ENCODE assay signal across 7 mouse cellular contexts in the genomic region with DNA sequence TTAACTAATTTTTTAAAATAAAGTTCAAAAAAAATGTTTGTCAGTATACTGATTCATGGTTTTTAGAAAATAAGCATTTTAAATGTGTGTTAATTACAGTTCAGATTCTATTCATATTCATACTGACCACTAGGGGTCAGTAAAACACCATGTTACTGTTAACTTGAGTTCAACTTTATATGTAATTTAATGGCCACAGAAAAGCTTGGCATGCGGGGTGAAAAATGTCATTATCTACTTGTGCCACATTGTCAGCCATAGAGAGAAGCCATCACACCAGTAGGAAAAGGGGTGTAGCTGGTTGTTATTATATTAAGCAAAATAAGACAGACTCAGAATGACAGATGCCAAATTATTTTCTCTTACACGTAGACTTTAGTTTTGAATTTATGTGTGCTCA. TPM values are rescaled to one million over a fixed set of nuclear protein-coding genes. Genes with fewer than 3 reads are reported as not detected.
DNase-seq lines count a peak whose midpoint lies in the region; ATAC-seq and TF ChIP-seq lines count a peak whose summit lies in the region.
"Not testable (repeated sequence)": the region's sequence is repeated elsewhere in the genome, so short reads cannot be mapped to it uniquely, and the experiment has no call there.

No protein-coding gene starts in this region.

- intact Hi-C loops in heart, adult 2 months (cut with DNase I) = not testable (repeated sequence)

- H3K9me3 ChIP-seq in forebrain, embryonic 14.5 days (replicated peaks; ENCODE audit: control insufficient read depth, low read length); kidney, postnatal 0 days (replicated peaks; ENCODE audit: low read length); lung, embryonic 14.5 days (ENCODE audit: low read depth, low read length): not testable (repeated sequence)

- peak; percentile 65 for ATAC-seq in activated CD4-positive, CD25-positive, alpha-beta regulatory T cell, adult 4 months
- ATAC-seq in forebrain, embryonic 14.5 days = 0 out of 2 replicates have a peak, but pooled peaks have one; percentile 7
- ATAC-seq in kidney, postnatal 0 days (replicated peaks; ENCODE audit: low FRiP score, low read depth); lung, embryonic 14.5 days (ENCODE audit: insufficient read depth): not testable (repeated sequence)
- ATAC-seq in megakaryocyte-erythroid progenitor cell, adult 5-6 weeks (replicated peaks; ENCODE audit: low FRiP score, low TSS enrichment, poor library complexity, severe bottlenecking) = peak; percentile 96
- peak; percentile 77; the same call in 1 of the 2 replicates for ATAC-seq in neutrophil, adult 5-6 weeks (ENCODE audit: extremely low read depth, insufficient number of reproducible peaks, low FRiP score, poor library complexity, severe bottlenecking)

- H3K36me3 ChIP-seq in forebrain, embryonic 14.5 days (ENCODE audit: control insufficient read depth, insufficient read depth, low read length); heart, adult 2 months (ENCODE audit: control insufficient read depth, insufficient read depth, low read length); kidney, postnatal 0 days (ENCODE audit: insufficient read depth, low read length); lung, embryonic 14.5 days (ENCODE audit: insufficient read depth): not testable (repeated sequence)

- TF ChIP-seq EP300 in heart, adult 2 months (IDR thresholded peaks at IDR 0.05; ENCODE audit: insufficient read depth, low read depth, low read length) = not testable (repeated sequence)

- not testable (repeated sequence) for TF ChIP-seq POLR2A in heart, adult 2 months (IDR thresholded peaks at IDR 0.05; ENCODE audit: insufficient read depth, low read depth, low read length)

- not testable (repeated sequence) for DNase-seq in forebrain, embryonic 14.5 days (ENCODE audit: low spot score); heart, adult 2 months; kidney, postnatal 0 days (ENCODE audit: low spot score); lung, embryonic 14.5 days

- not testable (repeated sequence) for H3K4me2 ChIP-seq in forebrain, embryonic 14.5 days (ENCODE audit: low read length); kidney, postnatal 0 days (ENCODE audit: low read length); lung, embryonic 14.5 days

- TF ChIP-seq CTCF in heart, adult 2 months (IDR thresholded peaks at IDR 0.05) = peak; percentile 38
- 0 out of 2 replicates have a peak, but pooled peaks have one; percentile 15 for TF ChIP-seq CTCF in kidney, postnatal 0 days (IDR thresholded peaks at IDR 0.05; ENCODE audit: low read depth)
- TF ChIP-seq CTCF in lung, embryonic 14.5 days (IDR thresholded peaks at IDR 0.05; ENCODE audit: low read depth) = 0 out of 2 replicates have a peak, but pooled peaks have one; percentile 4

- H3K9ac ChIP-seq in forebrain, embryonic 14.5 days (ENCODE audit: low read length); heart, adult 2 months (ENCODE audit: low read depth, low read length); kidney, postnatal 0 days (ENCODE audit: low read depth, low read length); lung, embryonic 14.5 days: not testable (repeated sequence)

- not testable (repeated sequence) for H3K27ac ChIP-seq in forebrain, embryonic 14.5 days (ENCODE audit: low read depth, low read length); heart, adult 2 months; kidney, postnatal 0 days; lung, embryonic 14.5 days (ENCODE audit: low read depth)

- WGBS in forebrain, embryonic 14.5 days = 76% methylated on average over 1 of the region's 2 CpGs
- WGBS in heart, adult 2 months = 67% methylated on average over 1 of the region's 2 CpGs
- 66% methylated on average over 1 of the region's 2 CpGs for WGBS in kidney, postnatal 0 days
- WGBS in lung, embryonic 14.5 days = 70% methylated on average over 1 of the region's 2 CpGs

- H3K79me2 ChIP-seq in heart, adult 2 months (replicated peaks; ENCODE audit: control insufficient read depth, insufficient read depth, low read length) = not testable (repeated sequence)

- not testable (repeated sequence) for H3K4me3 ChIP-seq in forebrain, embryonic 14.5 days (ENCODE audit: low read depth, low read length); heart, adult 2 months; kidney, postnatal 0 days (replicated peaks; ENCODE audit: low read depth, low read length); lung, embryonic 14.5 days (ENCODE audit: low read depth, low read length)

- H3K4me1 ChIP-seq in forebrain, embryonic 14.5 days (ENCODE audit: control insufficient read depth, insufficient read depth, low read length); heart, adult 2 months (ENCODE audit: control insufficient read depth, insufficient read depth, low read length); kidney, postnatal 0 days (replicated peaks; ENCODE audit: insufficient read depth, low read length); lung, embryonic 14.5 days (ENCODE audit: insufficient read depth): not testable (repeated sequence)

- not testable (repeated sequence) for H3K27me3 ChIP-seq in forebrain, embryonic 14.5 days (replicated peaks; ENCODE audit: control insufficient read depth, insufficient read depth, low read length); heart, adult 2 months (ENCODE audit: control insufficient read depth, insufficient read depth, low read length); kidney, postnatal 0 days (ENCODE audit: insufficient read depth, low read length); lung, embryonic 14.5 days (ENCODE audit: insufficient read depth, low read length)

RNA-seq across cellular contexts. Expression of gene Rsph3a, which starts 38.1 kb away (rescaled TPM):
- 10 to 100 TPM; 21.3 to 34.9 TPM for polyA plus RNA-seq in activated CD4-positive, CD25-positive, alpha-beta regulatory T cell, adult 4 months (2017; shearing (Covaris generic))
- 73.8 and 87.7 TPM in 2 replicates for polyA plus RNA-seq in forebrain, embryonic 14.5 days (2014; fragmentation: Nextera tagmentation; extraction: Ambion mirVana)
- 10 to 100 TPM; 26.6 to 38.7 TPM for total RNA-seq in heart, adult 2 months (2021)
- polyA plus RNA-seq in heart, adult 2 months (2012; rRNA removed) = 33.5 and 58.5 TPM in 2 replicates
- 60.5 and 73.0 TPM in 2 replicates for polyA plus RNA-seq in kidney, postnatal 0 days (2015; fragmentation: Nextera tagmentation; extraction: Ambion mirVana)
- 48.2 and 51.2 TPM in 2 replicates for polyA plus RNA-seq in lung, embryonic 14.5 days (2014; fragmentation: Nextera tagmentation; extraction: Ambion mirVana)
- total RNA-seq in megakaryocyte-erythroid progenitor cell, adult 5-6 weeks (2014; fragmentation: Nextera tagmentation) = 43.0 and 50.2 TPM in 2 replicates
- total RNA-seq in megakaryocyte-erythroid progenitor cell, adult 5-6 weeks (2017) = 59.1 and 67.3 TPM in 2 replicates
- total RNA-seq in neutrophil, adult 5-6 weeks (2017) = 22.2 and 28.2 TPM in 2 replicates

RNA-seq across cellular contexts. Expression of gene Tagap, which starts 57.7 kb away (rescaled TPM):
- polyA plus RNA-seq in activated CD4-positive, CD25-positive, alpha-beta regulatory T cell, adult 4 months (2017; shearing (Covaris generic)) = 100 to 1,000 TPM in 1 of 2 experiments, 10 to 100 TPM in 1; 88.1 to 107 TPM
- polyA plus RNA-seq in forebrain, embryonic 14.5 days (2014; fragmentation: Nextera tagmentation; extraction: Ambion mirVana) = 0.22 and 0.75 TPM in 2 replicates
- 1 to 10 TPM; 2.9 to 3.0 TPM for total RNA-seq in heart, adult 2 months (2021)
- 0.94 and 1.3 TPM in 2 replicates for polyA plus RNA-seq in heart, adult 2 months (2012; rRNA removed)
- polyA plus RNA-seq in kidney, postnatal 0 days (2015; fragmentation: Nextera tagmentation; extraction: Ambion mirVana) = 0.68 and 0.74 TPM in 2 replicates
- 0.68 and 0.92 TPM in 2 replicates for polyA plus RNA-seq in lung, embryonic 14.5 days (2014; fragmentation: Nextera tagmentation; extraction: Ambion mirVana)
- 6.7 TPM in 1 of 2 replicates, not detected in the other for total RNA-seq in megakaryocyte-erythroid progenitor cell, adult 5-6 weeks (2014; fragmentation: Nextera tagmentation)
- total RNA-seq in megakaryocyte-erythroid progenitor cell, adult 5-6 weeks (2017) = 1.8 and 4.0 TPM in 2 replicates
- 83.2 and 88.4 TPM in 2 replicates for total RNA-seq in neutrophil, adult 5-6 weeks (2017)

Comparison
In these comparisons a context has a peak if more than half of its experiments do, and no peak if none do; other contexts are left out.
1. RNA of gene Tagap, which starts 57.7 kb away (polyA plus RNA-seq): 88.1 to 107 TPM in activated CD4-positive, CD25-positive, alpha-beta regulatory T cell, adult 4 months; 0.94 to 1.3 TPM in heart, adult 2 months, 0.68 to 0.92 TPM in lung, embryonic 14.5 days, 0.68 to 0.74 TPM in kidney, postnatal 0 days and 0.22 to 0.75 TPM in forebrain, embryonic 14.5 days; every median in the first group is over 10 times any median in the second.
2. Peak in every context shown above with its lines, with median percentiles within 50 percentile points of each other: CTCF ChIP-seq.